Mouse (Mus musculus): Measurements from ENCODE around the gene Cacng3. TPM values are rescaled to one million over a fixed set of nuclear protein-coding genes. Genes with fewer than 3 reads are reported as not detected.
A peak's percentile ranks its signal among the peaks of the same experiment; 100 is the strongest.

The Cacng3 gene
- 100 to 1,000 TPM; 133 to 144 TPM for total RNA-seq (2021)
- long read RNA-seq, experiment 1, transcript Cacng3-201 (4 exons, 2,777 nt), result major isoform, 146 of 162 reads
- long read RNA-seq, experiment 1, partial matches to known transcripts, result 2 of 162 reads
- long read RNA-seq, experiment 1, other reads (novel, unspliced or antisense), result 12 of 162 reads
- long read RNA-seq, experiment 2, transcript Cacng3-201 (4 exons, 2,777 nt), result major isoform, 108 of 121 reads
- long read RNA-seq, experiment 2, partial matches to known transcripts, result 11 of 121 reads
- long read RNA-seq, experiment 2, other reads (novel, unspliced or antisense), result 1 of 121 reads

DNA sequence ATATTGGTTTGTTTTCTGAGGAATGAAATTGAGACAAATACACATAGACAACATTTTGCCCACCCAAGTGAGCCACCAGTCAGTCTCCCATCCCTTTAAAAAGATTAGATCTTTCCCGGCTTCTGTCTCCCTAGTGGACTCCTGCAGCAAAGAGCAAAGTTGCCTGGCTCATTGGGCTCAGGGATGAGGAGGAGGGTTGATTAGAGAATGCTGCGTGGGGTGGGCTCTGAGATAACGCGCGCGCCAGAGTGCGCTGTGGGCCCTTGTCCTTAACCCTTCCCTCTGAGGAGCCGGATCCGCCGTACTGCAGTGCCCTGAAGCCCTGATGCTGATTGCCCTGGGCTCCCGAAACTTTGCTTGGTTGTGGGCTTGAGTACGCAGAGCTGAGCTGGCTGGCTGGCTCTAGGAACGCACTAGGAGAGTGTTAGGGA, at the start of gene Cacng3:
Gene Cacng3 (plus strand): TSS at position 51 of the 431 bp plus-strand sequence.
- no peak for DNase-seq (ENCODE audit: low spot score in 2 of 2)

GRCm38 (mm10) chr7:122622125-122622774, 48.0 kb upstream of the Cacng3 start:
- no peak for DNase-seq (ENCODE audit: low spot score in 2 of 2)

- no peak for DNase-seq (ENCODE audit: low spot score in 2 of 2)
Observed at GRCm38 (mm10) chr7:122623753-122624152, 46.5 kb upstream of the Cacng3 start.

GRCm38 (mm10) chr7:122628050-122628449, 42.2 kb upstream of the Cacng3 start:
- DNase-seq (ENCODE audit: low spot score in 2 of 2), result no peak

- DNase-seq (ENCODE audit: low spot score in 2 of 2), result no peak
Observed at GRCm38 (mm10) chr7:122630386-122630785, 39.9 kb upstream of the Cacng3 start.

DNA sequence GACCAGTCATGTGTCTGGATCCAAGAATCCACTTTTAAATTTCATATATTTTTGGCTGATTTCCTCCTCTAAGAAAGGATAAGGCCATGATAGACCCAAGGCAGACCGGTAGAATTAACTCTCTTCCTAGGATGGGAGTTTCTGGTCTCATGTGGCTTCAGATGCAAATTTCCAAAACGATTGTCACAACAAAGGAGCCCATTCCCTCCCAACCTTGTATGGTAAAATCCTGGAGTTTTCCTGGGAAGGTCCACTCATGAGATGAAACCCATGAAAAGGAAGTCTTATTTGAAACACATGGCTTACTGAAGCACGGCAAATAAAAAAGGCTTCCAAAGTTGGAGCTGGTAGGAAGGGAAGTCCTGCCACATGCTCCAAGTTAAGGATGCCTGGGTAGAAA, 39.1 kb upstream of the Cacng3 start:
- no peak for DNase-seq (ENCODE audit: low spot score in 2 of 2)

DNA sequence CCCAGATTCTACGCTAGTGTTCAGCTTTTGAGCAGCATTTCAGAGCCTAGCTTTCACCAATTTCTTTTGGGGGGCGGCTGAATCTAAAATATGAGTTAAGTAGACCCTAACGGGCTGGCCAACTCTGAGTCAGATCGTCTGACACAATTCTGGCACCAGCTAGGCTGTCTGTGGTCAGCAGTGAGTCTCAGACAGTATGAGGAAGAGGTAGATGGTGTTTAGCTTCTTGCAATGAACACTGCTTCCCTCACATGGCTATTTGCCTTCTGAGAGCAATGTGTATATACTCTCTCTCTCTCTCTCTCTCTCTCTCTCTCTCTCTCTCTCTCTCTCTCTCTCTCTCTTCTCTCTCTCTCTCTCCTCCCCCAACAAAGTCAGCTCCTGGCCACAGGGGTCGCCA, 37.3 kb upstream of the Cacng3 start:
- no peak for DNase-seq (ENCODE audit: low spot score in 2 of 2)

DNA sequence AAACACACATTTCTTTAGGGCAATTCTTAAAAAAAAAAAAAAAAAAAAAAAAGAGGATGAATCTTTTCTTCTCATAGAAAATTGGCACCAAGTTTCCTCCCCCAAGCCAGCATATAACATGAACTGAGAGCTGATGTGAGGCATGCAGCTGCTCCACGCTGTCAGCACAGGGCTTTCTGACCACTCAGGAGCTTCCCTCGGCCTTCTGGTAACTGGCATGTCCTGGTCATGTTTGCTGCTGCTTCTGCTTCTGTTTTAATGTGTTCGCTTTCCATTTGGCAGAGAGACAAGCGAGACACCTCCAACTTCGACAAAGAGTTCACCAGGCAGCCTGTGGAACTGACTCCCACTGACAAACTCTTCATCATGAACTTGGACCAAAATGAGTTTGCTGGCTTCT, 36.8 kb upstream of the Cacng3 start:
- no peak for DNase-seq (ENCODE audit: low spot score in 2 of 2)

DNA sequence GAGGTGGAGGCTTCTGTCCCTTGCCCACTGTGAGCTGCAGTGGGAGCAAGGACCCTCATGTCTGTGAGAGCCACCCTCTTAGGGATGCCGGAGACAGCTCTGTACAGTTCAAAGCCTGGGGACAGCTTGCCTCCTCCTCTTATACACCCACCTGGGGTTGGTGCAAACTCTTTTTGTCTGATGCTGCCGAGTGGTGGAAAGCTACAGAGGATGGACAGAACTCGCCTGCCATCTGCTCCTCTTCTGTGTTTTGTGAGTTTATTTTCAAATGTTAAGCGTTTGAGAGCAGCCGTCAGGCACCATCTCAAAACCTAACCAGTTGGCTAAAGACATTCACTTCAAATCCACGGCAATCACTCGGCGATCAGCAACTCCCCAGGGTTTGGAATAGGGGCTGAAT, 26.6 kb upstream of the Cacng3 start:
- peak in 1 of 2 experiments; percentile 75 for DNase-seq (ENCODE audit: low spot score in 2 of 2)

- DNase-seq (ENCODE audit: low spot score in 2 of 2), result peak; percentile 55 to 70
Observed at GRCm38 (mm10) chr7:122649306-122649705, 21.0 kb upstream of the Cacng3 start.

GRCm38 (mm10) chr7:122652523-122652922, 17.8 kb upstream of the Cacng3 start:
- DNase-seq (ENCODE audit: low spot score in 2 of 2), result no peak

DNA sequence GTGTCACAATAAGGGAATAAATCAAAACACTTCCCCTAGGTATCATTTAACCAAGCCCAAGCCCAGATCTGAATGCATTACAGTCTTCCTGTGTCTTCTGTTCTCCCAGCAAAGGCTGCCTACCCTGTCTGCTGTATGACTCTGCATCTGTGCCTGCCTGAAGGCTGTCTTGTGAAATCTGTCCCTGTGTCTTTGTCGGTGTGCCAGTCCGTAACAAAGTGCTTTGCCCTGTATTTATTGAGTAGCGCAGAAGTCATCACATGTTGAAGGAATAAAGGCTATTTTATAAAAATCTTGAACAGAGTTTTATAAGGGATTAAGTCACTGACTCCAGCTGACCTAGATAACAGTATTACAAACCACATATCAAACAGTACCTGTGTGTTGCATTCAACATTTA, 13.6 kb upstream of the Cacng3 start:
- no peak for DNase-seq (ENCODE audit: low spot score in 2 of 2)

DNA sequence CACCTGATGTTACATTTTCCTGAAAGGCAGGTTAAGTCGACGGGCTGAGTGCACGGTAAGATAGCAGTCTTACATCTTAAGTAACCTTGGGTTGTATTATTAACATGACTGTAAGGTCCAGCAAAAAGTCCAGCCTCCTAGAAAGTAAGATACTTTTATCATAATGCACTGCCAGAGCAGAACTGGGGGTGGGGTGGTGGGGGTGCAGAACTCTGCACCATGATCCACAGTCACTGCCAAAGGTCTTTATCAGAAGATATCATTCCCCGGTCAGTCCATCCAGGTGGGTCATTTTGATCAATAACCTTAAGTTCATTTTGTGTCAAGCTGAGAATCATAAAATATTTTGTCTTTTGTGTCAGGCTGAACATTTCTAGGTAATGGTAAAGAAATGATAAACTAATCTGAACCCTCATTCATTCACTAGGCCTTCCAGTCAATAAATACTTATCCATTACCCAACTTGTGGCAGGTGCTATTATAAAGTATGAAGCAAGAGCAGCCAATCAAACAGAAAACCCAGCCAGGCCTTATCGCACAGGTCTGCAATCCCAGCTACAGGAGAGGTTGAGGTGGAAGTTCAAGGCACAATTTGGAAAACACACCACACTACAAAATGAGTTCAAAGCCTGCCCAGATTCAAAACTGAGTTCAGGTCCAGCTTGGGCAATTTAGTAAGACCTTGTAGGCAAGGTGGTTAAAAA, 12.7 kb upstream of the Cacng3 start:
- no peak for DNase-seq (ENCODE audit: low spot score in 2 of 2)

GRCm38 (mm10) chr7:122665311-122666049, 4.8 kb upstream of the Cacng3 start:
- DNase-seq (ENCODE audit: low spot score in 2 of 2), result no peak

GRCm38 (mm10) chr7:122667903-122668302, 2.4 kb upstream of the Cacng3 start:
- DNase-seq (ENCODE audit: low spot score in 2 of 2), result peak in 1 of 2 experiments; percentile 50

DNA sequence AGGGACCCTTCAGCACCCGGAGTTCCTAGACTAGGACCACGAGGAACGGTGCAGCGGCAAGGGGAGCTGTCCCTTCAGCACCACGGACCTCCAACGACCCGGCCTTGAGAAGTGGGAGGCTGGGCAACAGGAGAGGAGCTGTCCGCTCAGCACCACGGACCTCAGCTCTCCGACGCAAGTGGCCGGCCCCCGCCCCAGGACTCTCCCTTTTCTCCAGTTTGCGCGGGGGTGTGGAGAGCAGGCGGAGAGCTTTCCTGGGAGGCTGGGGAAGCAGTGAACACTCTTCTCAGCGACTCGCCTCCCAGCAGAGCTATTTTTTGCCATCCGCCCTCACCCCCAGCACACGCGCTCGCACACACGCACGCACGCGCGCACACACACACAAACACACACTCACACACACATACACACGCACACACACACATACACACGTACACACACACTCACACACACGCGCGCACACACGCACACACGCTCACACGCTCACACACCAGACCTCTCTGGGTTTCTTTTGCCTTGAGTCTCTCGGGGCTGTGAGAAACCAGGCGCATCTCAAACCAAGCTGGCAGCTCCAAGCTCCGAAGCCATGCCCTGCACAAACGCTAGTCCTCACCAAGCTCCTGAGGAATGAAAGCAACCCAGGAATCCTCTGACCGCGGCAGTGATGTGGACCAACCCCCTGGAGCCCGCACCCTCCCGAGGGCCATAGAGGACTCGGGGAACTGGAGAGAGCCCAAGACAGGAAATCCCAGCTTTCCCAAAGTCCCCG, 765 bp downstream of the Cacng3 start:
- DNase-seq (ENCODE audit: low spot score in 2 of 2), result peak; percentile 81 to 89

DNA sequence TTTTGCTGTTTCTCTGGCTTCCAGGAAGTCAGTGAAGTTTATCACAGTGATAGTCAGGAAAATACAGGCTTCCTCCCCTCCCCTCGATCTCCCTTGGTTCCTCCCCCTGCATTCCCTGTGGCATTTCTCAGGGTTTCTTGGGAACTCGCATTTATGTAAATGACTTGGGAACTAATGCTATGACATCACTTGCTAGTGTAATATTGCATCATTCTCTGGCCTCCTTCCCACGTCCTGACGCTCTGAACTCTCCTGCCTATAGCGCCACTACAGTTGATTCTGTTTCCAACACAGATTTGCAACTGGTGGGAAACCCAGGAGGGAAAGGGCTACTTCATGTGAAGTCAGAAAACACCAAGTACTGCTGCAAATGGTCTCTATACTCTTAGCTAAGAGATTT, 2.7 kb downstream of the Cacng3 start:
- DNase-seq (ENCODE audit: low spot score in 2 of 2), result peak; percentile 48 to 56

DNA sequence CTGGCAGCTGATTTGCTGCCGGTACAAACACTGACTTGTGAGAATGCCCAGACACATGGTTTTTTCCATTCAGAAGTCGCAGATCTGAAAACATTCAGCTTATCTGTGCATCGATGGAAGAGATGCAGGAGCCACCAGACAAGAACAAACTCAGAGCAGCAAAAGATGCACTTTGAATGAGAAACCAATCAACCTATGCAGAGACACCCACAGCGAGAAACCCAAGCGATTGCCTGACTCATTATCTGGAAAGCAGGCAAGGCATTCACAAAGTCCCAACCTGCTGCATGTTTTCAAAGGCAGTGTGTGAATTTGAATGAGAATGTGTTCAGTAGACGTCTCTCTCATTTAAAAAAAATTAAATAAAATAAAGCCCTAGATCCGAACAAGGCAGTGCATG, 4.9 kb downstream of the Cacng3 start:
- peak in 1 of 2 experiments; percentile 32 for DNase-seq (ENCODE audit: low spot score in 2 of 2)

GRCm38 (mm10) chr7:122701751-122702150, 31.5 kb downstream of the Cacng3 start:
- peak; percentile 42 to 54 for DNase-seq (ENCODE audit: low spot score in 2 of 2)

DNA sequence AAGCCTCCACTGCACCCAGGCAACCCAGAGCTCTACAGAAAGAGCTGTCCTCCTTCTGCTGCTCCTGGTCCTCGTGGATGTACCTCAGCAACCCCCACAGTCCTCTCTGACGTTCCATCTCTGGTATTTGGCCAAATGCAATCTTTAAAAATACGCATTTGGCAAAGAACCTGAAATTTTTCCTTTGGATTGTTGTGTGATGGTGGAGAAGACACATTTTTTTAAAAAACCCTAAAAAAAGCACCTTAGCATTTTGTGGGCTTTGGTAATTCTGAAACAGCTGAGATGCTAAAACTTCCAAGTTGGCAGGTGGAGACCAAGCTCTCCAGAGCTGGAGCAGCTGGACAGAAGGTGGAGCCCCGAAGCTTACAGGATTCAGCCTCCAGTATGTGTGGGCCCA, 32.2 kb downstream of the Cacng3 start:
- peak; percentile 34 to 51 for DNase-seq (ENCODE audit: low spot score in 2 of 2)

GRCm38 (mm10) chr7:122706736-122707135, 36.4 kb downstream of the Cacng3 start:
- DNase-seq (ENCODE audit: low spot score in 2 of 2), result no peak
